Mouse (Mus musculus): Measurements from ENCODE around the gene Mcoln2. TPM values are rescaled to one million over a fixed set of nuclear protein-coding genes. Genes with fewer than 3 reads are reported as not detected.

Gene Mcoln2
- polyA plus RNA-seq (2015; fragmentation: Nextera tagmentation; extraction: Ambion mirVana): 2.2 and 2.5 TPM in 2 replicates

- no peak within 1 kb of the TSS for H3K27ac ChIP-seq (ENCODE audit: low read length)
- H3K4me1 ChIP-seq (ENCODE audit: control insufficient read depth, insufficient read depth, low read length): peaks cover 4% of the 10 kb centered on the region; the same call in 1 of the 2 replicates
- peak within 1 kb of the TSS; percentile 99 for H3K4me2 ChIP-seq (ENCODE audit: low read depth, low read length)
- peak within 1 kb of the TSS; percentile 68 for H3K9ac ChIP-seq (ENCODE audit: low read length)
- WGBS: 13% methylated on average over 34 of the region's 34 CpGs
- ATAC-seq (ENCODE audit: insufficient read depth, low FRiP score): peak; percentile 70; the same call in 1 of the 2 replicates
- H3K4me3 ChIP-seq (replicated peaks; ENCODE audit: low read length): peak within 1 kb of the TSS; percentile 52
- H3K27me3 ChIP-seq (ENCODE audit: control insufficient read depth, insufficient read depth, low read length): no peaks in the 10 kb centered on the region
- H3K9me3 ChIP-seq (replicated peaks; ENCODE audit: control insufficient read depth, low read length): no peaks in the 10 kb centered on the region
- no peaks in the 10 kb centered on the region for H3K36me3 ChIP-seq (ENCODE audit: control insufficient read depth, insufficient read depth, low read length)
Measured at GRCm38 (mm10) chr3:146149156-146150057, at the start of gene Mcoln2. Gene Mcoln2 (plus strand): TSS chr3:146149833.

- Histone ChIP-seq H3K27me3 (ENCODE audit: control insufficient read depth, insufficient read depth, low read length) (no peaks in the 10 kb centered on the region), H3K4me3 (replicated peaks; ENCODE audit: low read length) (no peak overlapping the region), H3K9ac (ENCODE audit: low read length) (no peak overlapping the region), H3K36me3 (ENCODE audit: control insufficient read depth, insufficient read depth, low read length) (no peaks in the 10 kb centered on the region), H3K27ac (ENCODE audit: low read length) (no peak overlapping the region), H3K9me3 (replicated peaks; ENCODE audit: control insufficient read depth, low read length) (no peaks in the 10 kb centered on the region), H3K4me1 (ENCODE audit: control insufficient read depth, insufficient read depth, low read length) (no peaks in the 10 kb centered on the region), H3K4me2 (ENCODE audit: low read depth, low read length) (no peak overlapping the region)
- no peak for ATAC-seq (ENCODE audit: insufficient read depth, low FRiP score)
Measured at GRCm38 (mm10) chr3:146099925-146100324, 49.7 kb upstream of the Mcoln2 start.

GRCm38 (mm10) chr3:146102049-146102448 lies 47.6 kb upstream of the Mcoln2 start:
- no peaks in the 10 kb centered on the region for H3K4me1 ChIP-seq (ENCODE audit: control insufficient read depth, insufficient read depth, low read length)
- H3K36me3 ChIP-seq (ENCODE audit: control insufficient read depth, insufficient read depth, low read length): no peaks in the 10 kb centered on the region
- no peak overlapping the region for H3K4me3 ChIP-seq (replicated peaks; ENCODE audit: low read length)
- no peak for ATAC-seq (ENCODE audit: insufficient read depth, low FRiP score)
- WGBS: 59% methylated on average over 6 of the region's 6 CpGs
- H3K27ac ChIP-seq (ENCODE audit: low read length): no peak overlapping the region
- no peak overlapping the region for H3K4me2 ChIP-seq (ENCODE audit: low read depth, low read length)
- H3K9ac ChIP-seq (ENCODE audit: low read length): no peak overlapping the region
- H3K27me3 ChIP-seq (ENCODE audit: control insufficient read depth, insufficient read depth, low read length): no peaks in the 10 kb centered on the region
- peaks cover 3% of the 10 kb centered on the region; the same call in 1 of the 2 replicates for H3K9me3 ChIP-seq (replicated peaks; ENCODE audit: control insufficient read depth, low read length)

- ATAC-seq (ENCODE audit: insufficient read depth, low FRiP score): peak; percentile 35; the same call in 1 of the 2 replicates
- H3K4me1 ChIP-seq (ENCODE audit: control insufficient read depth, insufficient read depth, low read length): no peaks in the 10 kb centered on the region
- H3K9me3 ChIP-seq (replicated peaks; ENCODE audit: control insufficient read depth, low read length): peaks cover 3% of the 10 kb centered on the region; the same call in 1 of the 2 replicates
- H3K27me3 ChIP-seq (ENCODE audit: control insufficient read depth, insufficient read depth, low read length): no peaks in the 10 kb centered on the region
- H3K4me3 ChIP-seq (replicated peaks; ENCODE audit: low read length): peak overlapping the region; percentile 50
- H3K9ac ChIP-seq (ENCODE audit: low read length): peak overlapping the region; percentile 40; the same call in 1 of the 2 replicates
- 6% methylated on average over 18 of the region's 18 CpGs for WGBS
- H3K36me3 ChIP-seq (ENCODE audit: control insufficient read depth, insufficient read depth, low read length): no peaks in the 10 kb centered on the region
- no peak overlapping the region for H3K27ac ChIP-seq (ENCODE audit: low read length)
- H3K4me2 ChIP-seq (ENCODE audit: low read depth, low read length): peak overlapping the region; percentile 87
Measured at GRCm38 (mm10) chr3:146107116-146107849, 42.4 kb upstream of the Mcoln2 start.

GRCm38 (mm10) chr3:146107921-146108571 lies 41.6 kb upstream of the Mcoln2 start, which contains the start of gene Wdr63:
Gene Wdr63 (minus strand): TSS chr3:146108130.
- no peaks in the 10 kb centered on the region for H3K36me3 ChIP-seq (ENCODE audit: control insufficient read depth, insufficient read depth, low read length)
- WGBS: 13% methylated on average over 18 of the region's 18 CpGs
- peak; percentile 85; the same call in 1 of the 2 replicates for ATAC-seq (ENCODE audit: insufficient read depth, low FRiP score)
- no peaks in the 10 kb centered on the region for H3K4me1 ChIP-seq (ENCODE audit: control insufficient read depth, insufficient read depth, low read length)
- no peaks in the 10 kb centered on the region for H3K27me3 ChIP-seq (ENCODE audit: control insufficient read depth, insufficient read depth, low read length)
- peak within 1 kb of the TSS; percentile 40; the same call in 1 of the 2 replicates for H3K9ac ChIP-seq (ENCODE audit: low read length)
- peak within 1 kb of the TSS; percentile 87 for H3K4me2 ChIP-seq (ENCODE audit: low read depth, low read length)
- H3K9me3 ChIP-seq (replicated peaks; ENCODE audit: control insufficient read depth, low read length): peaks cover 3% of the 10 kb centered on the region; the same call in 1 of the 2 replicates
- no peak within 1 kb of the TSS for H3K27ac ChIP-seq (ENCODE audit: low read length)
- H3K4me3 ChIP-seq (replicated peaks; ENCODE audit: low read length): peak within 1 kb of the TSS; percentile 50

GRCm38 (mm10) chr3:146108945-146109344 lies 40.7 kb upstream of the Mcoln2 start:
- Histone ChIP-seq H3K9ac (ENCODE audit: low read length) (no peak overlapping the region), H3K27me3 (ENCODE audit: control insufficient read depth, insufficient read depth, low read length) (no peaks in the 10 kb centered on the region), H3K4me3 (replicated peaks; ENCODE audit: low read length) (no peak overlapping the region), H3K4me1 (ENCODE audit: control insufficient read depth, insufficient read depth, low read length) (no peaks in the 10 kb centered on the region), H3K27ac (ENCODE audit: low read length) (no peak overlapping the region), H3K4me2 (ENCODE audit: low read depth, low read length) (no peak overlapping the region), H3K9me3 (replicated peaks; ENCODE audit: control insufficient read depth, low read length) (peaks cover 3% of the 10 kb centered on the region; the same call in 1 of the 2 replicates), H3K36me3 (ENCODE audit: control insufficient read depth, insufficient read depth, low read length) (no peaks in the 10 kb centered on the region)
- WGBS: 60% methylated on average over 2 of the region's 2 CpGs
- no peak for ATAC-seq (ENCODE audit: insufficient read depth, low FRiP score)

- no peaks in the 10 kb centered on the region for H3K4me1 ChIP-seq (ENCODE audit: control insufficient read depth, insufficient read depth, low read length)
- 66% methylated on average over 2 of the region's 2 CpGs for WGBS
- ATAC-seq (ENCODE audit: insufficient read depth, low FRiP score): no peak
- no peak overlapping the region for H3K9ac ChIP-seq (ENCODE audit: low read length)
- peaks cover 3% of the 10 kb centered on the region; the same call in 1 of the 2 replicates for H3K9me3 ChIP-seq (replicated peaks; ENCODE audit: control insufficient read depth, low read length)
- no peak overlapping the region for H3K4me2 ChIP-seq (ENCODE audit: low read depth, low read length)
- no peak overlapping the region for H3K4me3 ChIP-seq (replicated peaks; ENCODE audit: low read length)
- no peaks in the 10 kb centered on the region for H3K36me3 ChIP-seq (ENCODE audit: control insufficient read depth, insufficient read depth, low read length)
- no peaks in the 10 kb centered on the region for H3K27me3 ChIP-seq (ENCODE audit: control insufficient read depth, insufficient read depth, low read length)
- no peak overlapping the region for H3K27ac ChIP-seq (ENCODE audit: low read length)
Measured at GRCm38 (mm10) chr3:146110358-146110757, 39.3 kb upstream of the Mcoln2 start.

- Histone ChIP-seq H3K9ac (ENCODE audit: low read length) (no peak overlapping the region), H3K4me1 (ENCODE audit: control insufficient read depth, insufficient read depth, low read length) (no peaks in the 10 kb centered on the region), H3K27ac (ENCODE audit: low read length) (no peak overlapping the region), H3K4me3 (replicated peaks; ENCODE audit: low read length) (no peak overlapping the region), H3K4me2 (ENCODE audit: low read depth, low read length) (no peak overlapping the region), H3K27me3 (ENCODE audit: control insufficient read depth, insufficient read depth, low read length) (no peaks in the 10 kb centered on the region), H3K36me3 (ENCODE audit: control insufficient read depth, insufficient read depth, low read length) (no peaks in the 10 kb centered on the region), H3K9me3 (replicated peaks; ENCODE audit: control insufficient read depth, low read length) (peaks cover 3% of the 10 kb centered on the region; the same call in 1 of the 2 replicates)
- 56% methylated on average over 6 of the region's 6 CpGs for WGBS
- ATAC-seq (ENCODE audit: insufficient read depth, low FRiP score): no peak
Measured at GRCm38 (mm10) chr3:146110916-146111315, 38.7 kb upstream of the Mcoln2 start.
